Mouse (Mus musculus) MEL (cell line): ENCODE data around the gene Atad1. TPM values are rescaled to one million over a fixed set of nuclear protein-coding genes. Genes with fewer than 3 reads are reported as not detected.

Source experiments
- DNase-seq: peaks from one replicate; pipeline ENCODE4 v3.0.0; 2011; ENCODE audit warnings: low read depth, low spot score
- H3K27ac ChIP-seq: 2 replicates; pipeline ENCODE4 v1.5.1; 2012; ENCODE audit warnings: low read depth, mild to moderate bottlenecking, control low read depth, low read length, moderate library complexity; ENCODE audit not compliant: control insufficient read depth
- H3K27me3 ChIP-seq, 2 experiments: fragments of 150-350 bp in 1 of 2; sonication (generic) in 1 of 2; 2 replicates each; pipeline ENCODE4 v1.6.1; 2012; ENCODE audit warnings: low read length in 2 of 2, mild to moderate bottlenecking in 2 of 2, improper control_type of control experiment in 1 of 2, moderate library complexity in 1 of 2; ENCODE audit not compliant: insufficient read depth in 2 of 2, control insufficient read depth in 1 of 2
- H3K36me3 ChIP-seq, 2 experiments: 2 replicates each; pipeline ENCODE4 v1.6.1; 2012 to 2014; ENCODE audit warnings: low read length in 2 of 2, improper control_type of control experiment in 1 of 2, inconsistent platforms in 1 of 2, mild to moderate bottlenecking in 1 of 2; ENCODE audit not compliant: insufficient read depth in 2 of 2, control insufficient read depth in 1 of 2
- H3K4me1 ChIP-seq, 2 experiments: fragments of 150-350 bp in 1 of 2; sonication (generic) in 1 of 2; 2 replicates each; pipeline ENCODE4 v1.6.1; 2012; ENCODE audit warnings: low read length in 2 of 2, improper control_type of control experiment in 1 of 2, mild to moderate bottlenecking in 1 of 2; ENCODE audit not compliant: insufficient read depth in 2 of 2, control insufficient read depth in 1 of 2
- H3K4me3 ChIP-seq, 2 experiments: fragments of 150-350 bp in 1 of 2; sonication (generic) in 1 of 2; 2 replicates each; pipeline ENCODE4 v1.5.1; 2012; ENCODE audit warnings: low read depth in 2 of 2, low read length in 2 of 2, mild to moderate bottlenecking in 2 of 2, moderate library complexity in 2 of 2, control low read depth in 1 of 2, improper control_type of control experiment in 1 of 2; ENCODE audit not compliant: control insufficient read depth in 1 of 2, insufficient read depth in 1 of 2
- H3K79me2 ChIP-seq: 2 replicates; pipeline ENCODE4 v1.6.1; 2012; ENCODE audit warnings: mild to moderate bottlenecking, low read length, moderate library complexity; ENCODE audit not compliant: control insufficient read depth, poor library complexity, insufficient read depth
- H3K9ac ChIP-seq: 2 replicates; pipeline ENCODE4 v1.6.1; 2012; ENCODE audit warnings: low read depth, mild to moderate bottlenecking, control low read depth, low read length, moderate library complexity; ENCODE audit not compliant: control insufficient read depth, poor library complexity, severe bottlenecking
- H3K9me3 ChIP-seq: fragments of 150-350 bp; sonication (generic); replicated peaks from 2 replicates; pipeline ENCODE4 v1.6.1; 2012; ENCODE audit warnings: mild to moderate bottlenecking, low read length, improper control_type of control experiment, moderate library complexity; ENCODE audit not compliant: insufficient read depth
- BHLHE40 ChIP-seq: IDR thresholded peaks from 2 replicates; pipeline ENCODE4 v1.6.1; 2012; ENCODE audit warnings: low read depth, mild to moderate bottlenecking, inconsistent platforms, low read length, improper control_type of control experiment, borderline replicate concordance
- CHD2 ChIP-seq: IDR thresholded peaks from 2 replicates; pipeline ENCODE4 v1.6.1; 2011; ENCODE audit warnings: low read length, improper control_type of control experiment
- CTCF ChIP-seq, 3 experiments: IDR thresholded peaks in 2 of 3; conservative IDR thresholded peaks in 1 of 3; 2 replicates each; pipeline ENCODE4 v1.5.1; 2011 to 2012; ENCODE audit warnings: low read length in 3 of 3, low read depth in 2 of 3, mild to moderate bottlenecking in 2 of 3, improper control_type of control experiment in 1 of 3, inconsistent platforms in 1 of 3, mixed read lengths in 1 of 3, moderate library complexity in 1 of 3; ENCODE audit not compliant: control insufficient read depth in 1 of 3, insufficient read depth in 1 of 3, poor library complexity in 1 of 3, severe bottlenecking in 1 of 3
- ELF1 ChIP-seq: IDR thresholded peaks from 2 replicates; pipeline ENCODE4 v1.6.1; 2014; ENCODE audit warnings: low read depth, mild to moderate bottlenecking, inconsistent platforms, low read length, improper control_type of control experiment, moderate library complexity
- ETS1 ChIP-seq: IDR thresholded peaks from 2 replicates; pipeline ENCODE4 v1.6.1; 2012; ENCODE audit warnings: low read depth, mild to moderate bottlenecking, inconsistent platforms, low read length, improper control_type of control experiment, moderate library complexity
- HCFC1 ChIP-seq: IDR thresholded peaks from 2 replicates; pipeline ENCODE4 v1.6.1; 2012; ENCODE audit warnings: low read depth, mild to moderate bottlenecking, inconsistent platforms, low read length, improper control_type of control experiment, moderate library complexity
- JUND ChIP-seq: IDR thresholded peaks from 2 replicates; pipeline ENCODE4 v1.6.1; 2011; ENCODE audit warnings: low read depth, mild to moderate bottlenecking, improper control_type of control experiment, low read length
- MYB ChIP-seq: IDR thresholded peaks from 2 replicates; pipeline ENCODE4 v1.6.1; 2011; ENCODE audit warnings: mild to moderate bottlenecking, low read depth, low read length, improper control_type of control experiment
- NRF1 ChIP-seq: IDR thresholded peaks from 2 replicates; pipeline ENCODE4 v1.6.1; 2014; ENCODE audit warnings: low read depth, mild to moderate bottlenecking, inconsistent platforms, low read length, improper control_type of control experiment, moderate library complexity; ENCODE audit not compliant: poor library complexity, insufficient read depth, severe bottlenecking
- POLR2A ChIP-seq, 2 experiments: IDR thresholded peaks; 2 replicates each; pipeline ENCODE4 v1.6.1; 2011 to 2012; ENCODE audit warnings: low read length in 2 of 2, mild to moderate bottlenecking in 2 of 2, control low read depth in 1 of 2, improper control_type of control experiment in 1 of 2, low read depth in 1 of 2, moderate library complexity in 1 of 2; ENCODE audit not compliant: control insufficient read depth in 1 of 2, insufficient read depth in 1 of 2, poor library complexity in 1 of 2
- RAD21 ChIP-seq: IDR thresholded peaks from 2 replicates; pipeline ENCODE4 v1.6.1; 2011; ENCODE audit warnings: mild to moderate bottlenecking, low read depth, low read length, improper control_type of control experiment
- SMC3 ChIP-seq: IDR thresholded peaks from 2 replicates; pipeline ENCODE4 v1.6.1; 2011; ENCODE audit warnings: low read depth, low read length, improper control_type of control experiment
- USF2 ChIP-seq, 2 experiments: IDR thresholded peaks; 2 replicates each; pipeline ENCODE4 v1.6.1; 2011 to 2012; ENCODE audit warnings: improper control_type of control experiment in 2 of 2, low read length in 2 of 2, borderline replicate concordance in 1 of 2, inconsistent platforms in 1 of 2, low read depth in 1 of 2, mild to moderate bottlenecking in 1 of 2; ENCODE audit not compliant: insufficient read depth in 1 of 2
- ZC3H11A ChIP-seq: IDR thresholded peaks from 2 replicates; pipeline ENCODE4 v1.6.1; 2012; ENCODE audit warnings: low read depth, mild to moderate bottlenecking, inconsistent platforms, low read length, improper control_type of control experiment
- ZMIZ1 ChIP-seq: IDR thresholded peaks from 2 replicates; pipeline ENCODE4 v1.6.1; 2012; ENCODE audit warnings: low read depth, mild to moderate bottlenecking, inconsistent platforms, low read length, improper control_type of control experiment, moderate library complexity
- ZNF384 ChIP-seq: IDR thresholded peaks from 2 replicates; pipeline ENCODE4 v1.6.1; 2012; ENCODE audit warnings: low read depth, mild to moderate bottlenecking, inconsistent platforms, low read length, improper control_type of control experiment
- polyA plus RNA-seq, 2 experiments: library from polyadenylated mRNA; stranded (reverse) in 1 of 2; unstranded in 1 of 2; fragments of >175 nt in 1 of 2; fragments of >200 nt in 1 of 2; gene quantifications; 2 replicates each; pipeline versions ENCODE4 v1.2.1 to v1.2.4; 2012; ENCODE audit warnings: low replicate concordance in 2 of 2, low read depth in 1 of 2; ENCODE audit not compliant: insufficient read length in 2 of 2, insufficient read depth in 1 of 2, missing spikeins in 1 of 2
- total RNA-seq: library from RNA; depleted of rRNA; stranded (reverse); fragments of 300-350 nt; gene quantifications from 2 replicates; pipeline ENCODE4 v1.2.3, GENCODE M21; 2012

Atad1 gene
- total and polyA plus RNA-seq, 3 experiments: 35.8 to 48.4 TPM; not detected in 1

- H3K27ac ChIP-seq: no peak overlapping the region
Measured at GRCm38 (mm10) chr19:32720319-32720718, 19.3 kb downstream of the Atad1 start.

DNA sequence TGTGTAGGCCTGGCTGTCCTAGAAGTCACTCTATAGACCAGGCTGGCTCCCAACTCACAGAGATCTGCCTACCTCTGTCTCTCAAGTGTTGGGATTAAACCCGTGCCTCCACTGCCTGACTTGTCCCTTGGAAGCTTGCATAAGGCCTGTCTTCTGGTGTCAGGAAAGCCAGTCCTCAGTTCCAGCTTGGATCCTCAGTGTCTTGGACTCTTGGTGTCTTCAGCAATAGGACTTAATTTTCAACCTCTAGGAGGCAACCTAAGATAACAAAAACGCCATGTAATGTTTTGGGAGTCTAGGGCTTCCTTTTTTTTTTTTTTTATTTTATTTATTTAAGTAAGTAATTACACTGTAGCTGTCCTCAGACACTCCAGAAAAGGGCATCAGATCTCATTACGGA lies 22.0 kb downstream of the Atad1 start:
- DNase-seq: peak; percentile 57
- Histone ChIP-seq H3K27ac (no peak overlapping the region), H3K36me3 (peaks cover 0 to 2% of the 10 kb centered on the region in 2 experiments; a peak in 1 of 4 replicates), H3K4me1 (peaks cover 0 to 5% of the 10 kb centered on the region in 2 experiments; a peak in 1 of 4 replicates), H3K79me2 (no peaks in the 10 kb centered on the region), H3K9ac (no peak overlapping the region), H3K9me3 (no peaks in the 10 kb centered on the region; the same call in 1 of the 2 replicates), H3K27me3 (no peaks in the 10 kb centered on the region), H3K4me3 (no peak overlapping the region)
- TF ChIP-seq CHD2: no peak
- no peak for TF ChIP-seq ZMIZ1
- TF ChIP-seq BHLHE40: no peak
- TF ChIP-seq ZC3H11A: peak; percentile 66
- TF ChIP-seq CTCF (IDR thresholded peaks at IDR 0.05 in 2 of 3, conservative IDR thresholded peaks at IDR 0.05 in 1 of 3; ENCODE audit: control insufficient read depth in 1 of 3, insufficient read depth in 1 of 3, low read depth in 2 of 3, low read length in 3 of 3, poor library complexity in 1 of 3, severe bottlenecking in 1 of 3): peak in 2 of 3 experiments; percentile 13 to 61; a peak in 2 of 6 replicates
- peak; percentile 81 for TF ChIP-seq SMC3
- TF ChIP-seq ELF1: no peak
- no peak for TF ChIP-seq USF2 (IDR thresholded peaks at IDR 0.05; ENCODE audit: borderline replicate concordance in 1 of 2, insufficient read depth in 1 of 2, low read depth in 1 of 2, low read length in 2 of 2)
- TF ChIP-seq MYB: no peak
- TF ChIP-seq NRF1: no peak
- TF ChIP-seq POLR2A (IDR thresholded peaks at IDR 0.05; ENCODE audit: control insufficient read depth in 1 of 2, insufficient read depth in 1 of 2, low read depth in 1 of 2, low read length in 2 of 2, poor library complexity in 1 of 2): no peak
- no peak for TF ChIP-seq JUND
- peak; percentile 80 for TF ChIP-seq RAD21
- peak; percentile 93 for TF ChIP-seq ZNF384
- TF ChIP-seq HCFC1: no peak

More at GRCm38 (mm10) chr19:32720319-32720718, 19.3 kb downstream of the Atad1 start:
- no peaks in the 10 kb centered on the region; a peak in 1 of 4 replicates for H3K27me3 ChIP-seq
- no peaks in the 10 kb centered on the region for H3K4me1 ChIP-seq
- no peak overlapping the region for H3K9ac ChIP-seq
- no peak overlapping the region for H3K4me3 ChIP-seq
- H3K9me3 ChIP-seq: no peaks in the 10 kb centered on the region; the same call in 1 of the 2 replicates
- peak in 2 of 3 experiments; percentile 8 to 35; a peak in 2 of 6 replicates for TF ChIP-seq CTCF (IDR thresholded peaks at IDR 0.05 in 2 of 3, conservative IDR thresholded peaks at IDR 0.05 in 1 of 3; ENCODE audit: control insufficient read depth in 1 of 3, insufficient read depth in 1 of 3, low read depth in 2 of 3, low read length in 3 of 3, poor library complexity in 1 of 3, severe bottlenecking in 1 of 3)
- TF ChIP-seq SMC3: peak; percentile 53
- TF ChIP-seq ETS1: no peak
- peak; percentile 20 for TF ChIP-seq ZC3H11A
- TF ChIP-seq RAD21: peak; percentile 50
- H3K79me2 ChIP-seq: no peaks in the 10 kb centered on the region
- no peaks in the 10 kb centered on the region for H3K36me3 ChIP-seq
- DNase-seq: peak; percentile 25
